Mouse (Mus musculus) E14TG2a.4 (cell line): ENCODE results near the gene Coro7.

ENCODE experiments used
- H3K27me3 ChIP-seq: 2 replicates; pipeline ENCODE4 v1.6.1; 2014; ENCODE audit warnings: low read length, control low read depth; ENCODE audit not compliant: insufficient read depth
- H3K36me3 ChIP-seq: 2 replicates; pipeline ENCODE4 v1.6.1; 2014; ENCODE audit warnings: low read length, control low read depth; ENCODE audit not compliant: insufficient read depth
- H3K4me1 ChIP-seq: replicated peaks from 2 replicates; pipeline ENCODE4 v1.6.1; 2014; ENCODE audit warnings: low read depth, low read length, control low read depth
- H3K4me3 ChIP-seq: replicated peaks from 2 replicates; pipeline ENCODE4 v1.5.1; 2014; ENCODE audit warnings: mild to moderate bottlenecking, low read length
- H3K9me3 ChIP-seq: 2 replicates; pipeline ENCODE4 v1.6.1; 2014; ENCODE audit warnings: low read length, control low read depth
- CTCF ChIP-seq: conservative IDR thresholded peaks from 2 replicates; pipeline ENCODE4 v1.5.1; 2014; ENCODE audit warnings: low read length
- NANOG ChIP-seq: IDR thresholded peaks from 2 replicates; pipeline ENCODE4 v1.6.1; 2014; ENCODE audit warnings: borderline replicate concordance, low read length, mixed read lengths
- POU5F1 ChIP-seq: IDR thresholded peaks from 2 replicates; pipeline ENCODE4 v1.6.1; 2014; ENCODE audit warnings: low read length, borderline replicate concordance

The Coro7 gene

DNA sequence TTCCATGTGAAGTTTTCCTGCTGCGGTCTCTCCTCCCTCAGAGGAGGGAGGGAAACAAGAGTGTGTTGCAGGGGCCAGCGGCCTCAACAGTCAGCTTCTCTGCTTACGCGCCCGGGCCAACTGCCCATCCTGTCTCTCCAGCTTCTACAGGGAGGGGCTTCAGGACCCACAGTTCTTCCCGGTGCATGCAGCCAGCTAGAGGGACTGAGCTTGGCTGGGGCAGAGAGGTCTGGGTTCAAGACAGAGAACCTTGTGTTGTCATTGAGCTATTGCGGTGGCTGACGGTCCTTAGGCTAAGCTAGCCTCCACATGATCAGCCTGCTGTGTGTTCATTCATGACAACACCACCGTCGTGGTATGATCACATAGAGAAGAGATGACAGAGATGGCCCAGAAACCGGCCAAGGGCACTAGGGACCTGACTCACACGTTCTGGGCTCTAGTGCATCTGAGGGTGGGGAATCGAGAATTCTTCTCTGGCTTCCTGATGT lies 31.9 kb downstream of the Coro7 start:
- H3K36me3 ChIP-seq: peaks cover 76% of the 10 kb centered on the region
- TF ChIP-seq POU5F1 (no peak), NANOG (no peak), CTCF (no peak)
- peaks cover 71% of the 10 kb centered on the region for H3K4me1 ChIP-seq
- H3K9me3 ChIP-seq: no peaks in the 10 kb centered on the region
- no peaks in the 10 kb centered on the region for H3K27me3 ChIP-seq
- H3K4me3 ChIP-seq: no peak overlapping the region; the same call in 1 of the 2 replicates

DNA sequence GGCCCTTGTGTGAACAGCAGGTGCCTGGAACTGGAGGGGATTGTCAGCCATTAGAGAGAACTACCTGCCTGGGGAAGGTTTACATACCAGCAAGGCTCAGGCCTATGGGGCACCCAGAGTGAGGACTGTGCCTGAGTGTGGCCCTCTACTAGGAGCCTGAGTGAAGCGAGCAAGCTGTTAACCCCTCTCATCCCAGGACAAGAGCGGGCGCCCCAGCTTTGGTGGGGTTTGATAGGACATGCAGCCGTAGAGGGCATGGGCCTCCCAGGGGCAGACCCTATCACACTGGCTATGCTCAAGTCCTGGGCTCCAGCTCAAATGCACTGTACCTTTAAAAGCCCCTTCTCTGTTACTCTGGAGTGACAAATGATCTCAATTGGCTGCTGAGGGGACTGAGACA lies 32.7 kb downstream of the Coro7 start:
- no peaks in the 10 kb centered on the region for H3K9me3 ChIP-seq
- TF ChIP-seq POU5F1 (no peak), CTCF (no peak), NANOG (no peak)
- H3K4me3 ChIP-seq: no peak overlapping the region
- no peaks in the 10 kb centered on the region for H3K27me3 ChIP-seq
- peaks cover 77% of the 10 kb centered on the region for H3K4me1 ChIP-seq
- peaks cover 67% of the 10 kb centered on the region for H3K36me3 ChIP-seq

- TF ChIP-seq CTCF (no peak), POU5F1 (no peak), NANOG (no peak)
- no peak overlapping the region for H3K4me3 ChIP-seq
- H3K36me3 ChIP-seq: peaks cover 62% of the 10 kb centered on the region
- H3K9me3 ChIP-seq: no peaks in the 10 kb centered on the region
- peaks cover 4% of the 10 kb centered on the region for H3K27me3 ChIP-seq
- H3K4me1 ChIP-seq: peaks cover 77% of the 10 kb centered on the region
Observed at GRCm38 (mm10) chr16:4645867-4646266, 33.7 kb downstream of the Coro7 start.

DNA sequence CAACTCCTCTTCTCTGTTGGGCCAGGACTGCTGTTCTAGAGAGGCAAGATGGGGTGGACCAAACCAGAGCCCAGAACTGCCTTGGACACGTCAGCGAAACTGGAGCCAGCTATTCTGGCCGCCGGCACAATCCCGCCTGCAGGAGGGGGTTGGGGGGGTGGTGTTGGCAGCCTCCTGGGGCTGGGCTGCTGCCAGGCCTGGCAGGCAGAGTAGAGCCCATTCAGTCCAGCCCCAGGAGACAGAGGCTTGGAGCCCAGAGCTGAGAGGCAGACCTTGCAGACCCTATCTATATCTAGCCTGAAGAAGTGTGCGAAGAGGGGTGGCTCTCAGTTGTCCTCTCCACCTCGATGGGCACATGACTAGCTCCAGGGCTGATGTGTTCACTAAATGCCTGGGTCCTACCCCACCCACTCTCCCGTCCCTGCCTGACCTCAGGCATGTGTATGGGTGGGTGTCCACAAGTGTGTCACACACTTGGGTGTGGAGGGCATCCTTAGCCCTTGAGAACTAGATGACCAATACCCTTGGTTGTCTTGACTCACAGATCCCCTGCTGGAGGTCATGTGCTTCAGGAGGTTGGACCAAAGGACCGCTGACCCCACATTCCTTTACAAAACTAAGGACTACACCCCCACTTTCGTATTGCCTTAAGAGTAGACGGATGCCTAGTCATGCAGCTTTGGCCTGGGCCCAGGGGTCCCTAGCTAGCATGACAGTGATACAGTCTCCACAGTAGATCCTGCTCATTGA lies 35.7 kb downstream of the Coro7 start:
- Histone ChIP-seq H3K36me3 (peaks cover 42% of the 10 kb centered on the region), H3K27me3 (peaks cover 8% of the 10 kb centered on the region), H3K9me3 (no peaks in the 10 kb centered on the region), H3K4me1 (peaks cover 71% of the 10 kb centered on the region), H3K4me3 (no peak overlapping the region)
- TF ChIP-seq POU5F1: no peak
- no peak for TF ChIP-seq CTCF
- no peak for TF ChIP-seq NANOG

DNA sequence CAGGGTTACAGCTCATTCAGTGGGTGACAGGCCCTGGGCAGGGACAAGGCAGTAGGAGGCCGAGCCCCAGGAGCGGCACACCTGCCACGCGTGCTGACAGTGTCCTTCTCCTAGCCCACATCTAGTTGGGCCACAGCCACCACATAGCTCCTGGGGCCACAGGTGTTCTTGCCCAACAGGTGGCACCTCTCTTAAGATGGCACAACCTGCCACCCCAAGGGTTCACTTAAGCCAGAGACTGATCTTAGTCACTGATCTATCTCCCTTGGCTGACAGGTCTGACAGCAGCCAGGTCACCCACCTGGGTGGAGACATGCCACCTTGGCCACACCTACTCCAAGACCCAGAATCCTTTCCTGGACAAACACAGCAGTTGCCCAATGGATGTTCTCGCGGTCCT lies 36.6 kb downstream of the Coro7 start:
- Histone ChIP-seq H3K4me1 (peaks cover 62% of the 10 kb centered on the region), H3K27me3 (peaks cover 8% of the 10 kb centered on the region), H3K9me3 (no peaks in the 10 kb centered on the region), H3K4me3 (no peak overlapping the region), H3K36me3 (peaks cover 41% of the 10 kb centered on the region)
- TF ChIP-seq POU5F1: no peak
- no peak for TF ChIP-seq NANOG
- TF ChIP-seq CTCF: no peak

DNA sequence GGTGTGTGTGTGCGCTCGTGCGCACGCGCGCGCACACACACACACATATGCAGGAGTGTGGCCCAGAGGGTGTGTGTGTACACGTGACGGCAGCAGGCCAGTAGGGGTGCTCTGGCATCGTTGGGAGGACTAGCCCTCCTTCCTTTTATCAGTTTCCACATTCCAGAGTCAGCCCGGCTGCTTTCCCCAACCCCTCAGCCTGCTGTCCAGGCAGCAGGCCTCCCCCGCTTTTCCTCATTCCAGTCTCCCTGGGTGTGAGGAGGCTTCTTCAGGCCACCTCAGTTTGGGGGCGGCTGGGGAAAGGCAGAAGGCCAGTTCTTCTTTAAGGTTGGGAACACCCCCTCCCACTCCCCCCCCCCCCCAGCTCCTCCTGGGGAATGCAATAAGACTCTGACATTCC lies 37.4 kb downstream of the Coro7 start:
- TF ChIP-seq NANOG (no peak), POU5F1 (no peak), CTCF (no peak)
- Histone ChIP-seq H3K9me3 (no peaks in the 10 kb centered on the region), H3K4me3 (peak overlapping the region; percentile 41), H3K27me3 (peaks cover 8% of the 10 kb centered on the region), H3K36me3 (peaks cover 34% of the 10 kb centered on the region), H3K4me1 (peaks cover 55% of the 10 kb centered on the region)

DNA sequence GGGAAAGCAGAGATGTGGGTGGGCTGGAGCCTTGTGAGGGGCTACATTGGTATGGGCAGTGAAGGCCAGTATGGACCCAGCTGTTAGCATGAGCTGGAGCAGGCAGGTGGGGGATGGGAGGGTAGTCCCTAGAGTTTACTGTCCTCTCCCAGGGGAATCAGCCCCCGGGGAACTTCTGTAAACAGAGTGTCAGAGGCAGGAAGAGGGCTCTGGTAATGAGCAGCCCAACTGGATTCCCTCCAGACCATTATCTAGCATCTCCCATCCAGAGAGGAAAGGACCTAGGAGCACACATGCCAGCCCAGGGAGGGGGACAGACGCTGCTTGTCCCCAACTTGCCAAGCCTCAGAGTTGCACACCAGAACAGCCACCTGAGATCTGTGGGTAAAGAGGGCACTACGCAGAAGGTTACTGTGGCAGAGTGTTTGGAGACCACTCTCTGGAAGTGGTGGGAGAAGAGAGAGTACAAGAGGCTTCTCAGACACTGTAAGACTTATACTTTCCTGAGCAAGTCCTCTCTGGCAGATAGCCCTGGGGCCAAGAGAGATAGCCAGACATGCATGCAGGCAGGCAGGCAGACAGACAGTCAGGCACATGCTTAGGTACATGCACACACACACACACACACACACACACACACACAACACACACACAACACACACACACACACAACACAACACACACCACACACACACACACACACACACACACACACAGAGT lies 38.3 kb downstream of the Coro7 start:
- peaks cover 30% of the 10 kb centered on the region for H3K36me3 ChIP-seq
- TF ChIP-seq POU5F1: no peak
- TF ChIP-seq NANOG: no peak
- TF ChIP-seq CTCF: no peak
- H3K4me1 ChIP-seq: peaks cover 50% of the 10 kb centered on the region
- H3K4me3 ChIP-seq: peak overlapping the region; percentile 85; the same call in 1 of the 2 replicates
- peaks cover 8% of the 10 kb centered on the region for H3K27me3 ChIP-seq
- H3K9me3 ChIP-seq: no peaks in the 10 kb centered on the region

DNA sequence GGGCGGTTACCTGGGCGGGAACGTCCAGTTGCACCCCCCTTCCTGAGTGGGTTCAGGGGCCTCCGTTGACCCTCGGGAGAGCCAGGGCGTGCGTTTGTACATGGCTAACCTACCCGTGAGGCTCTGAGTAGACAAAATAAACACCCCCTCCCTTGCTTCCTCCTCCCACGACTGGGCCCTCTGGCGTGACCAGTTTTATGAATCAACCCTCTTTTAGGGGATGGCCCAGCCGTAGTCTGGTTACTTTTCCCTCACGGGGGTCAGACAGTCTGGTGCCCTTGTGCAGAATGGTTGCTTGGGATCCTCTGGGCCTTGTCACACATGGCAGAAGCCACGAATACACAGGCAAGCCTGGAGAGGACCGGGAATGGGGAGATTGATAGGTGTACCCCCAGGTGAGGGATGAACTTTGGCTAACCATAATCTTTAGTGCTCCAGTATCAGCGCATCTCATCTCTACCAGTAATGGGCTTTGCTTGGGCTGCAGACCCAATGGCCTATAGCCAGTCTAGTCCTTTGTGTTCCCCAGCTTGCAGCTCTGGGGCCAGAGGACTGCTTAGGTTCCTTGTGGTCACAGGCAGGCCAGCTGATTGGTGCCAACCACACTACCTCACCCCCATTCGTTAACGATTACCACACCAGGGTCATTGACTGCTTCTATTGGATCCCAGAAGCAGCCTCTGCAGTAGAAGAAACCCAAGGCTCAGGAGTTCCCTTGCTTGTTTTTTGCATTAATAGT lies 39.1 kb downstream of the Coro7 start:
- no peaks in the 10 kb centered on the region for H3K9me3 ChIP-seq
- H3K27me3 ChIP-seq: peaks cover 8% of the 10 kb centered on the region
- peaks cover 58% of the 10 kb centered on the region for H3K4me1 ChIP-seq
- peak overlapping the region; percentile 85 for H3K4me3 ChIP-seq
- peaks cover 23% of the 10 kb centered on the region for H3K36me3 ChIP-seq
- no peak for TF ChIP-seq POU5F1
- no peak for TF ChIP-seq CTCF
- no peak for TF ChIP-seq NANOG
